Mouse (Mus musculus) limb, embryonic 14.5 days (tissue): ENCODE data around the gene Olfr487. TPM values are rescaled to one million over a fixed set of nuclear protein-coding genes. Genes with fewer than 3 reads are reported as not detected.
"Not testable (repeated sequence)": the region's sequence is repeated elsewhere in the genome, so short reads cannot be mapped to it uniquely, and the experiment has no call there.

Experiments
- ATAC-seq: fragments of 200-750 bp; cut with Nextera tagmentation; 2 replicates; pipeline ENCODE4 v1.8.0; 2017; ENCODE audit warnings: low read depth, moderate number of reproducible peaks, moderate TSS enrichment; ENCODE audit not compliant: low FRiP score
- DNase-seq: peaks from one replicate; pipeline ENCODE4 v3.0.0-alpha.2; 2015; ENCODE audit warnings: low spot score
- H3K27ac ChIP-seq: fragments of 300-500 bp; sonication (generic); replicated peaks from 2 replicates; pipeline ENCODE4 v1.5.1; 2014; ENCODE audit warnings: low read depth, mild to moderate bottlenecking, low read length, moderate library complexity, mixed read lengths
- H3K27me3 ChIP-seq: fragments of 300-500 bp; sonication (generic); 2 replicates; pipeline ENCODE4 v1.6.1; 2014; ENCODE audit warnings: low read length, mixed read lengths; ENCODE audit not compliant: control insufficient read depth, insufficient read depth
- H3K36me3 ChIP-seq: fragments of 300-500 bp; sonication (generic); 2 replicates; pipeline ENCODE4 v1.6.1; 2014; ENCODE audit warnings: mild to moderate bottlenecking, low read length, moderate library complexity, mixed read lengths; ENCODE audit not compliant: control insufficient read depth, insufficient read depth
- H3K4me1 ChIP-seq: fragments of 300-500 bp; sonication (generic); 2 replicates; pipeline ENCODE4 v1.6.1; 2014; ENCODE audit warnings: antibody characterized with exemption, low read length, mixed read lengths; ENCODE audit not compliant: control insufficient read depth, insufficient read depth
- H3K4me2 ChIP-seq: fragments of 300-500 bp; sonication (generic); replicated peaks from 2 replicates; pipeline ENCODE4 v1.6.1; 2014; ENCODE audit warnings: low read depth, mild to moderate bottlenecking, low read length, moderate library complexity; ENCODE audit not compliant: severe bottlenecking
- H3K4me3 ChIP-seq: fragments of 300-500 bp; sonication (generic); replicated peaks from 2 replicates; pipeline ENCODE4 v1.5.1; 2014; ENCODE audit warnings: low read length
- H3K9ac ChIP-seq: fragments of 300-500 bp; sonication (generic); 2 replicates; pipeline ENCODE4 v1.6.1; 2014; ENCODE audit warnings: mild to moderate bottlenecking, low read depth, low read length, moderate library complexity; ENCODE audit not compliant: severe bottlenecking
- H3K9me3 ChIP-seq: fragments of 300-500 bp; sonication (generic); 2 replicates; pipeline ENCODE4 v1.6.1; 2016; ENCODE audit warnings: low read length; ENCODE audit not compliant: control insufficient read depth
- POLR2A ChIP-seq: fragments of 200-500 bp; IDR thresholded peaks from 2 replicates; pipeline ENCODE4 v1.8.0; 2012; ENCODE audit warnings: inconsistent platforms, mild to moderate bottlenecking, moderate library complexity, borderline replicate concordance; ENCODE audit not compliant: insufficient read depth, insufficient read length; ENCODE audit errors: extremely low read depth
- WGBS: fragments of 180-500 bp; shearing (Covaris S2); extraction: QIAGEN DNeasy Blood & Tissue Kit; methylation state at CpG from one replicate; pipeline ENCODE4 v1.1.7; 2014; 5-methylcytosine and 5-hydroxymethylcytosine counted together
- polyA plus RNA-seq, 2 experiments: library from polyadenylated mRNA; depleted of rRNA in 1 of 2; stranded (reverse) in 1 of 2; unstranded in 1 of 2; fragments of >200 nt; fragmentation: Nextera tagmentation in 1 of 2; extraction: Ambion mirVana in 1 of 2; gene quantifications; 2 replicates each; pipeline versions ENCODE4 v1.2.1 to v1.2.3; 2012 to 2014

Olfr487 gene
- polyA plus RNA-seq (2012; rRNA removed) = not detected in 2 replicates
- not detected in 2 replicates for polyA plus RNA-seq (2014; fragmentation: Nextera tagmentation; extraction: Ambion mirVana)

DNA sequence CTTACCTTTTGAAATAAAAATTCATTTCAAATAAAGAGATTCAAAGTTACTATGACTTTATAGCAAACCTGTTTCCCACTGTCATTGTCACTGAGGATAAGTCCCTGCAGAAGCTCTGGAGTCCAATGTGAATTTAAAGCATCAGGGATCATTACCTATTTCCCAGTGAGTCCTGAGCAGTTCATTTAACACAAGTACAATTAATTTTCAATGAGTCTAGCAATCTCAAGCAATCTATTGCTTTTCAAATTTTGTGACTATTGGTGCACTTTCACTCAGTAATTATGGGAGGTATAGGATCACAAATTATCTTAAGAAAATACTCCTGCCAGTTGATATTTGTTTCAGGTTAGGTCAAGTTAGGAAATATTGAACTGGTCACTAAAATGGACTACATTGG lies at the start of gene Olfr487:
Olfr487 (minus strand) TSS at position 101 of the 400 bp plus-strand sequence.
- not testable (repeated sequence) for DNase-seq, H3K27ac ChIP-seq, H3K4me1 ChIP-seq, H3K4me3 ChIP-seq, H3K9me3 ChIP-seq, H3K27me3 ChIP-seq, H3K4me2 ChIP-seq, H3K9ac ChIP-seq, ATAC-seq, H3K36me3 ChIP-seq

DNA sequence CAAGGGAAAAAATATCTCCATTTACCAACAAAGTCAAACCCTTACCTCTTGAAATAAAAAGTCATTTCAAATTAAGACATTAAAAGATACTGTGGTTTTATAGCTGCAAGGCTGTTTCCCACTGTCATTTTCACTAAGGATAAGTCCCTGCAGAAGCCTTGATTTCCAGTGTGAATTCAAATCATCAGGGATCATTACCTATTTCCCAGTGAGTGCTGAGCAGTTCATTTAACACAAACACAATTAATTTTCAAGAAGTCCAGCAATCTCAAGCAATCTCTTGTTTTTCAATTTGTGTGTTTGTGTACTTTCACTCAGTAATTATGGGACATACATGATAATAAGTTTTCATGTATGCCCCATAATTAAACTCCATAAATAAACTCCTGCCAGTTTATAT lies 43.8 kb upstream of the Olfr487 start, which contains the start of gene Olfr488:
Olfr488 (minus strand) TSS at position 101 of the 400 bp plus-strand sequence.
- no peaks in the 10 kb centered on the region for H3K27me3 ChIP-seq
- no peak within 1 kb of the TSS for H3K27ac ChIP-seq
- H3K4me3 ChIP-seq = no peak within 1 kb of the TSS
- no peaks in the 10 kb centered on the region for H3K9me3 ChIP-seq
- DNase-seq = no peak
- no peak within 1 kb of the TSS for H3K4me2 ChIP-seq
- TF ChIP-seq POLR2A = no peak
- ATAC-seq = no peak
- H3K36me3 ChIP-seq = no peaks in the 10 kb centered on the region
- no peaks in the 10 kb centered on the region for H3K4me1 ChIP-seq
- H3K9ac ChIP-seq = no peak within 1 kb of the TSS

DNA sequence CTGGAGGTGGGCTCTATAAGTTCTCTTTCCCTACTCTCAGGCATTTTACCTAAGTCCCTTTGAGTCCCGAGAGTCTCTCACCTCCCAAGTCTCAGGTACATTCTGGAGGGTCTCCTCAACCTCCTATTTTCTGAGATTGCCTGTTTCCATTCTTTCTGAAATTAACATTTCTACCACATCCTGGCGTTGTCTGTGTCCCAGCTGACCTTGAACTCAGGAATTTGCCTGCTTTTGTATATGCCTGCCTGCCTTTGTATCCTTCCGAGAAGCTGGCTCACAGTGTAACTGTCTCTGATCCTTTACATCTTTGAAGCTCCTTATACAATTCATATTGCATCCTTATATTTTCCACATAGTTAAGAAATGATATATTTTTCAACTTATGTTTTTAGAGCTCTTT lies 19.1 kb upstream of the Olfr487 start:
- WGBS = 78% methylated on average over 3 of the region's 3 CpGs
- no peak for ATAC-seq
- H3K36me3 ChIP-seq = no peaks in the 10 kb centered on the region

DNA sequence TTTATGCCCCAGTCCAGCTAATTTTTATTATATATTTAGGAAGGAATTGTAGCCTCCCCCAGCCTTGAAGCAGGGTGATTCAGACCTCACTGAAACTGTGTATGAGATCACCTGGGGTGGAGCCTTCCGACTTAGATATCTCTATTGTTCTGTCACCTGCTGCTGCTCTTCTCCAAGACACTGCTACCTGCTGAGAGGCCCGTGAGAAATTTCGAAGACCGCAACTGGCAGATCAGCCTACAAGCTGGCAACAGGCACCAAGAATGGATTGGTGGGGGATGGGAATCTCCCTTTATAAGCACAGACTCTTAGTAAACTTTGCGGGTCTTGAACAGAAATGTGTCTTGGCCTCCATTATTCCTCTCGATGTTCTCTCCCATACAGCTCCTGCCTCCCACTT lies 17.5 kb downstream of the Olfr487 start:
- H3K4me1 ChIP-seq = no peaks in the 10 kb centered on the region
- DNase-seq = no peak
- no peaks in the 10 kb centered on the region for H3K9me3 ChIP-seq
- no peak for ATAC-seq
- WGBS = 66% methylated on average over 6 of the region's 6 CpGs
- no peak overlapping the region for H3K4me2 ChIP-seq
- no peak overlapping the region for H3K9ac ChIP-seq
- no peak overlapping the region for H3K4me3 ChIP-seq
- TF ChIP-seq POLR2A = no peak
- no peak overlapping the region for H3K27ac ChIP-seq
- H3K27me3 ChIP-seq = no peaks in the 10 kb centered on the region
- no peaks in the 10 kb centered on the region for H3K36me3 ChIP-seq

More for the DNA sequence above, 19.1 kb upstream of the Olfr487 start:
- H3K27me3 ChIP-seq = no peaks in the 10 kb centered on the region
- H3K4me2 ChIP-seq = no peak overlapping the region
- no peaks in the 10 kb centered on the region for H3K9me3 ChIP-seq
- H3K4me1 ChIP-seq = no peaks in the 10 kb centered on the region
- DNase-seq = no peak
- no peak for TF ChIP-seq POLR2A
- H3K4me3 ChIP-seq = no peak overlapping the region
- no peak overlapping the region for H3K27ac ChIP-seq
- no peak overlapping the region for H3K9ac ChIP-seq

DNA sequence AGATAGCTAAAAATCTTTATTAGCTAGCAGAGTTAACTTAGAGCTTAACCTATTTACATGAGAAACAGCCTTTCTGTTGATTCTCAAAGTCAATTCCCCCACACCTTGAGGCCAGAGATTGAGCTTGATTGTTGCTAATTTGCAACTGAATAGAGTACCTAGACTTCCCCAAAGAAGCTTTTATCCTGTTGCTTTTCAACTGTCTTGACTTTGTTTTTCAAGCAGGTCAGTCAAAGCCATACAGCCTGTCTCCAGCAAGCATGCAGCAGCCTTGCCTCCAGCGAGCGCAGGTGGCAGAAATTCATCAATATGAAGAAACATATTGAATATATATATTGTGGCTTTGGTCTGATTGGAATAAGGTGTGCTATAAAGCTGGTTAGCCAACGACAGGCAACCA lies 18.1 kb downstream of the Olfr487 start:
- not testable (repeated sequence) for H3K27me3 ChIP-seq, DNase-seq, H3K9ac ChIP-seq, H3K4me3 ChIP-seq, H3K27ac ChIP-seq, H3K4me2 ChIP-seq, H3K9me3 ChIP-seq, H3K36me3 ChIP-seq, ATAC-seq, H3K4me1 ChIP-seq
- WGBS = 53% methylated on average over 3 of the region's 3 CpGs

DNA sequence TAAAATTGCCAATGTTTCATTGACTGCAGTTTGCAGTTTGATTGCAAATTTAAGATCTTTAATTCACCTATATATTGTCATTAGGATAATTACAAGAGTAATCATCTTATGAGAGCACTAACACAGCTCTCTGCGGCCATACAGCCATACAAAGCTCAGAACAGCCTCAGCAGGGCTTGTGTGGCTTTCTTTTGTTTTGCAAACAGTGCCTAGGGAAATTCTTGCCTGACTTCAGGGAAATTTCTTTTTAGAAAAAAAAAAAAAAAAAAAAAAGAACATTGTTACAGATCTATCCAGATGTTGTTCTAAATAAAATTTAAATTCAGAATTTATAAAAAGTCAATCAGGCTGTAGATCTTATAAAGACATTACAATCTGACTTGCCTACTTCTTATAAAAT lies 21.7 kb downstream of the Olfr487 start:
- not testable (repeated sequence) for H3K9me3 ChIP-seq, DNase-seq, H3K4me1 ChIP-seq, H3K27ac ChIP-seq, H3K4me3 ChIP-seq, ATAC-seq, H3K27me3 ChIP-seq, H3K4me2 ChIP-seq, H3K36me3 ChIP-seq, H3K9ac ChIP-seq
- WGBS = 69% methylated on average over 1 of the region's 1 CpGs

DNA sequence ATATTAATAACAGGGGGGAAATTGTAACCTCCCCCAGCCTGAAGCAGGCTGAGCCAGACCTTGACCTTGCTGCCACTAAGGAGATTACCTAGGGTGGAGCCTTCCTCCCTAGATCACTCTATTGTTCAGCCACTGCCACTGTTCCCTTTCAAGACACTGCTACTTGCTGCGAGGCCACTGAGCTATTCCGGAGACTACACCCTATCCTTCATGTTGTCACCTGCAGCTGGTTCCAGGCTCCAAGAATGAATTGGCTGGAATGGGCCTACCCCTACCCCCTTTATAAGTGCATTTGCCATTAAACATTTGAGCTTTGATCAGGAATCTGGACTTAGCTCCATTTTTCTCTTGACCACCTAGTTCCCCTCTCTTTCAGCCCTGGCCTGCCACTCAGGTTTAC lies 23.2 kb downstream of the Olfr487 start:
- not testable (repeated sequence) for H3K9ac ChIP-seq, DNase-seq, H3K4me3 ChIP-seq, ATAC-seq, H3K36me3 ChIP-seq, H3K4me2 ChIP-seq, H3K27me3 ChIP-seq, H3K4me1 ChIP-seq, H3K9me3 ChIP-seq, H3K27ac ChIP-seq
- 61% methylated on average over 2 of the region's 2 CpGs for WGBS

DNA sequence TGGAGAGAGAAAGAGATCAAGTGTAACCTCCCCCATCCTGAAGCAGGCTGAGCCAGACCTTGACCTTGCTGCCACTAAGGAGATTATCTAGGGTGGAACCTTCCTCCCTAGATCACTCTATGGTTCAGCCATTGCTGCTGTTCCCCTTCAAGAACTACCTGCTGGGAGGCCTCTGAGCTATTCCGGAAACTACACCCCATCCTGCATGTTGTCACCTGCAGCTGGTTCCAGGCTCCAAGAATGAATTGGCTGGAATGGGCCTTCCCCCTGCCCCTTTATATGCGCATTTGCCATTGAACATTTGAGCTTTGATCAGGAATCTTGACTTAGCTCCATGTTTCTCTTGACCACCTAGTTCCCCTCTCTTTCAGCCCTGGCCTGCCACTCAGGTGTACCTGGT lies 29.2 kb downstream of the Olfr487 start:
- 90% methylated on average over 2 of the region's 2 CpGs for WGBS
- H3K27ac ChIP-seq, H3K9me3 ChIP-seq, ATAC-seq, H3K4me1 ChIP-seq, DNase-seq, H3K4me3 ChIP-seq, H3K27me3 ChIP-seq, H3K36me3 ChIP-seq, H3K4me2 ChIP-seq, H3K9ac ChIP-seq: not testable (repeated sequence)
